Mouse (Mus musculus) cerebellum, adult 2 months (tissue): Measurements from ENCODE around the gene Chst8.

ENCODE experiments used
- CTCF ChIP-seq: fragments of 200-500 bp; IDR thresholded peaks from 2 replicates; pipeline ENCODE4 v1.5.1; 2011; ENCODE audit warnings: low read depth, mild to moderate bottlenecking, control low read depth, low read length, moderate library complexity, borderline replicate concordance; ENCODE audit not compliant: insufficient read depth
- POLR2A ChIP-seq: fragments of 200-500 bp; IDR thresholded peaks from 2 replicates; pipeline ENCODE4 v1.6.1; 2011; ENCODE audit warnings: low read length, control low read depth, borderline replicate concordance; ENCODE audit not compliant: insufficient read depth

GRCm38 (mm10) chr7:34725206-34725605 lies 87.3 kb downstream of the Chst8 start:
- TF ChIP-seq CTCF: no peak
- TF ChIP-seq POLR2A: no peak
